Mouse (Mus musculus) small intestine, adult 2 months (tissue): ENCODE results near the gene Ipo7.

Experiments
- CTCF ChIP-seq: fragments of 200-500 bp; IDR thresholded peaks from 2 replicates; pipeline ENCODE4 v1.5.1; 2012; ENCODE audit warnings: low read depth, mild to moderate bottlenecking, control low read depth, inconsistent platforms, low read length, moderate library complexity, mixed read lengths; ENCODE audit not compliant: insufficient replicate concordance, insufficient read length; ENCODE audit errors: extremely low read depth
- POLR2A ChIP-seq: fragments of 200-500 bp; IDR thresholded peaks from 2 replicates; pipeline ENCODE4 v1.6.1; 2012; ENCODE audit warnings: low read depth, mild to moderate bottlenecking, control low read depth, inconsistent platforms, low read length, moderate library complexity

- TF ChIP-seq POLR2A (no peak), CTCF (0 out of 2 replicates have a peak, but pooled peaks have one; percentile 6)
These were observed 42.7 kb downstream of the Ipo7 start for GRCm38 (mm10) chr7:110060669-110061198.
